Mouse (Mus musculus) lung, postnatal 25 days (tissue): ENCODE measurements around the gene Thsd4.
A peak's percentile ranks its signal among the peaks of the same experiment; 100 is the strongest.

ENCODE experiments used
- DNase-seq: peaks from one replicate; pipeline ENCODE4 v3.0.0; 2022; ENCODE audit warnings: low spot score

Thsd4 gene

DNA sequence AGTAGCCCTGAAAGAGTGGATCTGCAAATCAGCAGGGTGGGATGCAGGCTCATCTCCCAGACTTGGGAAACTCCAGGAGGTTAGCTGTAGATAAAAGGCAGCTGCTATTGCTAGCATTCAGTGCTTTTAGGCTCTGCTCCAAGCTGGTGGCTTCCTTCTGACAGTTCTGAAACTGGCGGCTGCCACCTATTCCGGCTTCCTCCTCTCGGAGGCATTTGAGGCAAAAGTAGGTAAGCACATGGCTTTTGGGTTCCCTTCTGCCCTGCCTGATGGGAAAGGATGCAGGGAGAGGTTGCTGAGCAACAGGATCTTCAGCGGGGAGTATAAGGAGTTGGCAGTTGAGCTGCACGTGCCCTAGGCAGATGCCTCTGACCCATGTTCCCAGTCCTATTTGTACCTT, 65.2 kb downstream of the Thsd4 start:
- DNase-seq = no peak

DNA sequence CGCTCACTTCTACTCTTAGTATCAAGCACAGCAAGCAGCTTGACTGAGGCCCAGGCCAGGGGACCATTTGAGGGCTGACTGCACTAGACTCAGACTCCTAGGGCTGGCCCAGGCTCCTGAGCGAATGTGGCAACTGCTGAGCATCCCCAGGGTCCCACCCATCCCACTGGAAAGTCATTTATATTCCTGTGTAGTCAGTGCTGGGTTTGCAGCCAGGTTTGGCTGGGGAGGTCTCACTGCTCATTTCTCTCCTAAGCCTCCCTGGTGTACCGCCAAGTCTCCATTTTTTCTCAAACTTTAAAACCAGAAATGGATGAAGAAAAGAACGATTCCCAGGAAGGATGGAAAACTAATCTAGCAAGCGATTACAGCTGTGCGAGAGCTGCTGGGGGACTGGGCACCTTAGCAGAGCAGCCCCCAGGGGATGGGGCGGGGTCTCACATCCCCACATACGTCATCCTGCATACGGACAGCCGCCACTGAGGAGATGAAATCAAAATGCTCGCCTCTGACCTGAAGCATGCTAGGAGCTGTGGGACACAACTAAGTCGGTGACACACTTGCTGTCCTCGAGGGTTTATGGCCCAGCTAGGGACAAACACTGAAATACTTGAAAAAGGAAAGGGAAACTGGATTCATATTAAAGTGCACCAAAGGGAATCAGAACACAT, 67.3 kb downstream of the Thsd4 start:
- no peak for DNase-seq

GRCm38 (mm10) chr9:60449498-60449897, 72.3 kb downstream of the Thsd4 start:
- DNase-seq = no peak

- peak; percentile 65 for DNase-seq
Observed at GRCm38 (mm10) chr9:60445821-60446220, 76.0 kb downstream of the Thsd4 start.

DNA sequence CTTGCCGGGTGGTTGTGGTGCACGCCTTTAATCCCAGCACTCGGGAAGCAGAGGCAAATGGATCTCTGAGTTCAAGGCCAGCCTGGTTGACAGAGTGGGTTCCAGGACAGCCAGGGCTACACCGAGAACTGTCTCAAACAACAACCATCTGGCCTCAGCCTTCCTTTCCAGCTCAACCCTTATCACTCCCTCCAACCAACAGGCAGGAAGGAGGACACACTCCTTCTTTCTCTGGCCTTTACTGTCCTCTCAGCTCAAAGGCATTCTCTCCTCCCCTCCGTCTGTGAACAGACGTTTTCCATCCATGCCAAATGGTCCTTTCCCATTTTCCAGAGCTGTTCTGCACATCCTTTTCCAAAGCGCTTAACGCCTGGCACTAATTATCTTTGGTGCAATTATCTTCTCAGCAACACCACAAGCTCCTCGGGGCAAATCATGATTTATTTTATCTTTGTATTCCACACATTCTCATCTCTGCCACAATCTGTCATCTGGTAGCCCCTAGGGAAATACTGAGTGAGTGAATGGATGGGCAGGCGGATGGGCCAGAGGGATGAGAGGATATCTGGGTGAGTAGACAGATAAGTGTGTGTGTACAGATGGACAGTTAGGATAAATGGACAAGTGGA, 80.5 kb downstream of the Thsd4 start:
- no peak for DNase-seq

GRCm38 (mm10) chr9:60440506-60440905, 81.3 kb downstream of the Thsd4 start:
- no peak for DNase-seq

- no peak for DNase-seq
Observed at GRCm38 (mm10) chr9:60436246-60436645, 85.6 kb downstream of the Thsd4 start.

DNA sequence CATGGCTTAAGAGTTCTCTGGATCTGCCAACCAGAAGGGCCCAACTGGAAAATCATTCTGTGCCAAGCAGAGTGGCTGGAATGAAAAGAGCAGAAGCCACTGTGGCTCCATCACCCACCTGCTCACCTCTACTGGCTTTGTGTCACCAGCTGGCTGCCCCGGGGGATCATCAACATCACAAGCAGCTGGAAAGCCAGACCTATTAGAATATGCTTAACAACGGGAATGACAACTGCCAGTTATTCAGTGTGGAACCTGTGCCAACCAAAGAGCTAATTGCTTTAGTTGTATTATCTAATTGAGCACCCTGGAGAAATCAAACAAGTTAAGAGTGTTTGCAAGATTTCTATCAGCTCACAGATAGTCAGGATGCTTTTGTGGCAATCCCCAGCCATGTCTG, 87.8 kb downstream of the Thsd4 start:
- DNase-seq = no peak

- DNase-seq = no peak
Observed at GRCm38 (mm10) chr9:60431924-60432323, 89.9 kb downstream of the Thsd4 start.

- no peak for DNase-seq
Observed at GRCm38 (mm10) chr9:60430017-60430416, 91.8 kb downstream of the Thsd4 start.

- no peak for DNase-seq
Observed at GRCm38 (mm10) chr9:60414076-60414755, 107.6 kb downstream of the Thsd4 start.

DNA sequence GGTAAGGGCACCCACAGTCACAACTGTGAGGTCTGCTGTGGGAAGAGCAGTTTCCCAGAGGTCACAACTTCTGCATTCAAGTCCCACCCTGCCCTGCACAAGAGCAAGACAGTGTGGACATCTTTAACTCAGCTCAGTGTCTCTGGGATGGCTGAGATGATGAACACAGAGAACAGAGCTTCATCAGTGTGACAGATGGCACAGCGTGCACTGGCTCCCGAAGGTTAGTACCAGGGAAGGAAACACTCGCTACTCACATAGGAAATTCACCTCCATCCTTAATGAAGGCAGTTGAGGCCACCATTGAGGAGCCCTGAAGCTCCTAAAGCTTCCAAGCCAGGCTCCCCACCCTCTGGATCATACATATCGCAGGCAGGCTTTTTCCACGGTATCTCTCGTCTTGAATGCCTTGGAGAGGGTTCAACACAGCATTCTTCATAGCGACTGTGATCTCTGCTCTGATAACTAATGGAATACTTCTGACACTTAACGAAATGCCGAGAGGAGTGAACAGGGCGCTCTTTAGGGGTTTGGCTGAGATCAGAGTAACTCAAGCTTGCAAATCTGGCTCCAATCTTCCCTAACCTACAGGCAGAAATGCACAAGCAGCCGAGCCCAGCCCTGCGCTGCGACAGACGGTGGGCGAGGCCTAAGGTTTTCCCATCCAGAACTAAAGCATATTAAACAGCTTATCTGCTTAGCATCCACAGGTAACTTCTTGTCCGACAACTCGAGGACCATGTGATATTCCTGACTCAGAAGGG, 110.8 kb downstream of the Thsd4 start:
- no peak for DNase-seq

- no peak for DNase-seq
Observed at GRCm38 (mm10) chr9:60407374-60407773, 114.5 kb downstream of the Thsd4 start.

DNA sequence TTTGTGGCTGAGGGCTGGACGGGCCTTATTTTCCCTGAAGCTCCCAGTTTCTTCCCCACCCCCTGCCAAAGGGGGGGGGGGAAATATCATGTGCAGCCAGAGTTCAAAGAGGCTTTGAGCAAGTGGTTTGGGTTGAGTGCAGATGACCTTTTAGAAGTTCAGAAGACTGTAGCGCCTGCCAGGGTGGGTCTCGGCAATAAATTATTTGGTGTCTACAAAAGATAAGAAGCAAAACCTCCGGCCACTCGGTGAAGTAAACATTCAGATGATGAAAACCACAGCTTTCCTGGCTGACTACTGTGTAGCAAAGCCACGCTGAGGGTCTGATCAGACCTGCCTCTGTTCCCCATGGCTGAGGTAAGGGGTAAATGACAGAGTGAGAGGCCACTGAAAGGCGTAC, 116.1 kb downstream of the Thsd4 start:
- no peak for DNase-seq

- no peak for DNase-seq
Observed at GRCm38 (mm10) chr9:60402681-60403080, 119.2 kb downstream of the Thsd4 start.

GRCm38 (mm10) chr9:60400001-60400400, 121.8 kb downstream of the Thsd4 start:
- no peak for DNase-seq

- DNase-seq = no peak
Observed at GRCm38 (mm10) chr9:60398073-60398472, 123.8 kb downstream of the Thsd4 start.

DNA sequence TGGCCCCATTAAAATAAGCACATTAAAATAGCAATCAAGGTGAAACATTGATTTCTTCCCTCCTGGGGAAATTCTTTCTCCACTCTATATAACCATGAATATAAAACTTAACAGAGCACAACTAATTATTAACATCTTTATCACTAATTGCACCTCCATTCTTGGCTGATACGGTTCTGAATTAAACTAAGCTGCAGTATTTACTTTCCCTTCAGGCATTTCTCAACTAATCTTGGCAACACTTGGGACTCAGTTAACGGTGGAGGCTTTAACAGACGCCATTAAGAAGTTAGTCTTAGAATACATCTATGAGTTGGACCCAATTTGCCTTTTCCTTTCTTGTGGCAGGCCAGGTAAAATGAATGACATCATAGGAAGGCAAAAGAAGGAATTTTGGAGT, 125.8 kb downstream of the Thsd4 start:
- no peak for DNase-seq

- peak; percentile 17 for DNase-seq
Observed at GRCm38 (mm10) chr9:60392916-60393315, 128.9 kb downstream of the Thsd4 start.

GRCm38 (mm10) chr9:60384751-60385150, 137.1 kb downstream of the Thsd4 start:
- DNase-seq = no peak

GRCm38 (mm10) chr9:60382941-60383340, 138.9 kb downstream of the Thsd4 start:
- no peak for DNase-seq

GRCm38 (mm10) chr9:60382526-60382925, 139.3 kb downstream of the Thsd4 start:
- DNase-seq = no peak

DNA sequence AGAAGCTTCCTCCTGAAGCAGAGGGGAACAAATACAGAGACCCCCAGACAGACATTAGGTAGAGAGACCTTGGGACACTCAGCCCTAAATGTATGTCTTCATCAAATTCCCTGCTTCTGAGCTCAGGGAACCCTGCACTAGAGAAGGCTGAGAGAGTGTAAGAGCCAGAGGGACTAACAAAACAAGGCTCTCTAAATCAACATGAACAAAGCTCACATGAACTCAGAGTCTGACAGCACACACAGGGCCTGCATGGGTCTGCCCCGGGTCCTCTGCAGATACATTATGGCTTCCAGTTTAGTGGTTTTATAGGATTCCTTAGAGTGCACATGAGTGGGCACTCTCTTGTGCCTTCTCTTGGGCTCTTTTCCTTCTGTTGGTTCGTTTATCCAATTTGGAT, 140.8 kb downstream of the Thsd4 start:
- no peak for DNase-seq
